Mouse (Mus musculus) lung, embryonic 15.5 days (tissue): ENCODE measurements at regions not wholly inside any gene's neighbourhood (a gene's known extent, or its start where the extent isn't known, plus 50 kb on each side); places are given as distances from the start of the nearest gene placed in this dataset.
A peak's percentile ranks its signal among the peaks of the same experiment; 100 is the strongest.

Source experiments
- ATAC-seq: fragments of 200-750 bp; cut with Nextera tagmentation; 2 replicates; pipeline ENCODE4 v1.8.0; 2017; ENCODE audit warnings: moderate number of reproducible peaks, borderline replicate concordance; ENCODE audit not compliant: low FRiP score, low TSS enrichment; ENCODE audit errors: extremely low read depth
- H3K27ac ChIP-seq: fragments of 300-500 bp; sonication (generic); 2 replicates; pipeline ENCODE4 v1.5.1; 2015; ENCODE audit warnings: moderate library complexity, mild to moderate bottlenecking, inconsistent platforms
- H3K27me3 ChIP-seq: fragments of 300-500 bp; sonication (generic); 2 replicates; pipeline ENCODE4 v1.6.1; 2015; ENCODE audit warnings: inconsistent platforms
- H3K36me3 ChIP-seq: fragments of 300-500 bp; sonication (generic); 2 replicates; pipeline ENCODE4 v1.6.1; 2015; ENCODE audit warnings: inconsistent platforms
- H3K4me1 ChIP-seq: fragments of 300-500 bp; sonication (generic); 2 replicates; pipeline ENCODE4 v1.6.1; 2015; ENCODE audit warnings: inconsistent platforms
- H3K4me2 ChIP-seq: fragments of 300-500 bp; sonication (generic); 2 replicates; pipeline ENCODE4 v1.6.1; 2015; ENCODE audit warnings: inconsistent platforms, mild to moderate bottlenecking, moderate library complexity
- H3K4me3 ChIP-seq: fragments of 300-500 bp; sonication (generic); 2 replicates; pipeline ENCODE4 v1.5.1; 2015; ENCODE audit warnings: mild to moderate bottlenecking, inconsistent platforms
- H3K9ac ChIP-seq: fragments of 300-500 bp; sonication (generic); 2 replicates; pipeline ENCODE4 v1.6.1; 2015; ENCODE audit warnings: inconsistent platforms
- H3K9me3 ChIP-seq: fragments of 300-500 bp; sonication (generic); 2 replicates; pipeline ENCODE4 v1.6.1; 2016; ENCODE audit warnings: inconsistent platforms
- WGBS: fragments of 180-500 bp; shearing (Covaris S2); methylation state at CpG from one replicate; pipeline ENCODE4 v1.1.7; 2015; 5-methylcytosine and 5-hydroxymethylcytosine counted together

DNA sequence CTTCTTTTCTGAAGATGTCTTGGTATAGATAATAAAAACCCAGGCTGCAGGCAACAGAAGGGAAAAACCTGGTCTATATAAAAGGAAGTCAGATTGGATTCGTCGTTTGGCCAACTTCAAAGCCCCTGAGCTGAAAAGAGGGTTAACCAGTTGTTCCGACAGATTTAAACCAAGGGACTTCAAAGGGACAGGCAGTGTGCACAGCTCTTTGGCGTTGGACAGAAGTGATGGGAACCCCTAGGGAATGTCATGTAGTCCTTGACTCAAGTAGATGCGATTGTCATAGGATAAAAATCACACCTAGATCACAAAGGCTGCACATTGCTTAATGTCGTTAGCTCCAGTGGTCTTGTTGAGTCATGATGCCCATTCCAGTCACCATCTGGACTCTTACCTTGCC, 865.8 kb upstream of the Car8 start:
- Histone ChIP-seq H3K9ac (no peak overlapping the region), H3K4me2 (no peak overlapping the region), H3K9me3 (no peaks in the 10 kb centered on the region), H3K27me3 (no peaks in the 10 kb centered on the region), H3K36me3 (no peaks in the 10 kb centered on the region), H3K4me3 (no peak overlapping the region), H3K4me1 (0 out of 2 replicates have a peak, but pooled peaks cover under 1% of the 10 kb centered on the region), H3K27ac (no peak overlapping the region)
- no peak for ATAC-seq
- 61% methylated on average over 6 of the region's 6 CpGs for WGBS

DNA sequence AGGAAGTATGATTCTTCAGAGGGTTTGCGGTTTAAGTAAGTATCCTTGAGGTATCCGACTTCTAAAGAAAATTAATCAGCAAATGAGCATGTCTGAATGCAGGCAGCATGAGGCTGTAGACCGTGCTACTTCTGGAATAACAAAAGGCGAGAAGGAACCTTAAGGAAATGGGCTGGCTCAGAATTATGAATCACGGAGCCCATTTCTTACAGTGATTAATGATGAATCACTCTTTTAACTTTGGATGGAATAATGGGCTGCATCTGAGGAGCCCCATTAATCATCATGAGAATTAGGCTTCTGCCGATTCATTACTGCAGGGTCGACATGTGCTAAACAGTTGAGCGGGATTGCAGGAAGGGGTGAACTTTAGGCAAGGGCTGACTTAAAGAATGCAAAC, 865.1 kb upstream of the Car8 start:
- H3K9ac ChIP-seq, result no peak overlapping the region
- WGBS, result 46% methylated on average over 8 of the region's 8 CpGs
- H3K36me3 ChIP-seq, result no peaks in the 10 kb centered on the region
- no peak for ATAC-seq
- H3K4me2 ChIP-seq, result no peak overlapping the region
- H3K4me1 ChIP-seq, result 0 out of 2 replicates have a peak, but pooled peaks cover 3% of the 10 kb centered on the region
- H3K27ac ChIP-seq, result no peak overlapping the region
- H3K9me3 ChIP-seq, result no peaks in the 10 kb centered on the region
- no peak overlapping the region for H3K4me3 ChIP-seq
- H3K27me3 ChIP-seq, result no peaks in the 10 kb centered on the region

DNA sequence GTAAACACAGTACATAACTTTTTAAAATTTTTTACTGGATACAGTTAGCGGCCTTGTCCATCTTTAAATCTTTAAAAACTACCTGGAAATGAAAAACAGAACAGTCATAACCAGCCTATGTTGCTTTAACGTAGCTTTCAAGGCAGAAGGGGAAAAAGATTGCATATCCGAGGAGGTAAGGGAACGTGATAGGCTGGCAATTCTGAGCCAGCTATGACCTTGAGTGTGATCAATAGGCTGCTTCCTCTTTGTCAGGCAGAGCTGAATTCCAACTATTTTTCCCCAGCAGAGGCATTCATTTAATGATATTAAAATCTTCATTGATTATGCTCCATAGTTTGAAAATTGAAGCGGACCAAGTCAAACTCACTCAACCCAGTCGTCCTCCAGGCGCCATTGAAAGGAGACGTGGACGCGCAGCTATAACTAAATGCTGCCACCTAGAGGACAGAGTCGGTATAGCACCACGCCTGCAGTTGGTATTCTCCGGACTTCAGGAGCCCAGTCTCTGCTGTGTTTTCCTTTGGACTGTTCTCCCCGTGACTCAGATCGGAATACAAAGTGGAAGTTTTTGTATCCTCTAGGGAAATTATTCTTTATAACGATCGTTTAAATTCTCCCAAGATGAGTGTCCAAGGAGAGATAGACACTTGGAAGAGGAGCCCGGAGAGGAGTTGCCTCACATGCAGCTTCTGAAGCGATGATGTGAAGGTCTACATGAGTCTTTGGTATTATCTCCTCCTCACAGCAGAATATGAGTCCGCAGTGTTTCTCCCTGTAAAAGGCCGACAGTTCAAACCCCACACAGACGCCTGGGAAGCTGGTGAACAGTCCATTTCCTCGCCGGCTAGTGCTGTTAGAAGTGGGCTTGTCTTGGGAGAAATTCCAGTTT, 858.2 kb upstream of the Car8 start:
- Histone ChIP-seq H3K9ac (no peak overlapping the region), H3K4me2 (peak overlapping the region; percentile 43), H3K4me3 (no peak overlapping the region), H3K36me3 (no peaks in the 10 kb centered on the region), H3K27ac (no peak overlapping the region), H3K27me3 (no peaks in the 10 kb centered on the region; the same call in 1 of the 2 replicates), H3K9me3 (no peaks in the 10 kb centered on the region), H3K4me1 (peaks cover 19% of the 10 kb centered on the region)
- 0 out of 2 replicates have a peak, but pooled peaks have one; percentile 53 for ATAC-seq
- WGBS, result 21% methylated on average over 24 of the region's 24 CpGs

DNA sequence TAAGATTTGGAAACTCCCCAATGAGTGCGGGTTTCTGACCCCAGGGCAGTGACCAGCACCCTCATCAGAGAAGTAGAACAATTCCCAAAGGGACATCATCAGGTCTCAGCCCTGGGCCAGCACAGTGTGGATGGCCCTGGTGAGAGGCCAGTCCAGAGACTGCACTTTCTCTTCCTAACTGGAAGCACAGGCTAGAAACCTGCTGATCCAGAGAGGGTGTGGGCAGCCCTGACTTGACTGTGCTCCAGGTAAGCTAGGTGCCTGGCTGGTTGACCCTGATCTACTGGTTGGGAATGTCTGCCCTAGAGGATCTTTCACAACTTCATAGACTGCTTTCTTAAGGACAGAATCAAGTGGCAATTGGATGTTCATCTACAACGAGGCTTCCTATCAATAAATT, 857.4 kb upstream of the Car8 start:
- no peaks in the 10 kb centered on the region; the same call in 1 of the 2 replicates for H3K27me3 ChIP-seq
- H3K4me2 ChIP-seq, result no peak overlapping the region
- no peak overlapping the region for H3K9ac ChIP-seq
- H3K27ac ChIP-seq, result no peak overlapping the region
- WGBS, result 75% methylated on average over 2 of the region's 2 CpGs
- no peaks in the 10 kb centered on the region for H3K36me3 ChIP-seq
- no peak overlapping the region for H3K4me3 ChIP-seq
- H3K9me3 ChIP-seq, result no peaks in the 10 kb centered on the region
- H3K4me1 ChIP-seq, result peaks cover 19% of the 10 kb centered on the region
- ATAC-seq, result no peak

DNA sequence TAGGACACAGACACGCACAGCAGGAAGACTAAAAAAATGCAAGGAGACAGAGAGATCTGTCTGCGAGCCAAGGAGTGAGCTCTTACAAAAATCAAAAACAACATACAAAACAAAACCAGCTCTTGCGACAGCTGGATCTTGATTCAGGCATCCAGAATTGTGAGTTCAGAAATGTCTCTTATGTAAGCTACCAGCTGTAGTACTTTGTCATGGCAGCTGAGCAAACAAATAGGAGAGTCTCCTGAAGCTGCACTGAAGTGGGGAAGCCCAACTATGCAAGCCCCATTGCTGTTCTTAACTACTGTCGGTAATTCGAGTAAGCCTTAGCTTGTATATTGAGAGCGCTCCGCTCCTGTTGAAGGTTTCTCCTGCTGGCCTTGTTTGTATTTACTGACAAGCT, 856.8 kb upstream of the Car8 start:
- WGBS, result 28% methylated on average over 7 of the region's 7 CpGs
- H3K4me1 ChIP-seq, result peaks cover 19% of the 10 kb centered on the region
- no peaks in the 10 kb centered on the region; the same call in 1 of the 2 replicates for H3K27me3 ChIP-seq
- H3K4me3 ChIP-seq, result no peak overlapping the region
- no peak; the same call in 1 of the 2 replicates for ATAC-seq
- no peaks in the 10 kb centered on the region for H3K36me3 ChIP-seq
- H3K4me2 ChIP-seq, result no peak overlapping the region
- H3K9me3 ChIP-seq, result no peaks in the 10 kb centered on the region
- H3K9ac ChIP-seq, result no peak overlapping the region
- H3K27ac ChIP-seq, result no peak overlapping the region

DNA sequence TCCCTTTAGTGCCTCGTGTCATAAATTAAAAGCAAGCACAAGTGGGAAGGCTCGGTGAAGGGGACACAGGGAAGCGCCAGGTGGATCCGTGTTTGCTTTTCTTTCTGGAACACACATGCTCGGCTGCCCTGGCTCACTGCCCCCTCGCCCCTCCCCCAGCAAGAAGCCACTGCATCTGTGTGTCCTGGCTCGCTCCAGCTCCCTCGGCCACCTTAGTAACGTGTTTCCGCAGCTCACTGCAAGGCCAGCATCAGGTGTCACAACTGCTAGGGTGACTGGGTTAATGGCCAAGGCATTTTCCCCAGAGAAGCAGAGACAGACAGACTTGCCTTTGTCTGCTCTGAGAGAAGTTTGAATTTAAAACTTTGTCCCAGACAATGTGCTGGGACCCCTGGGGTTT, 855.7 kb upstream of the Car8 start:
- no peak overlapping the region for H3K4me3 ChIP-seq
- 16% methylated on average over 10 of the region's 10 CpGs for WGBS
- H3K4me2 ChIP-seq, result no peak overlapping the region
- no peaks in the 10 kb centered on the region for H3K9me3 ChIP-seq
- no peaks in the 10 kb centered on the region for H3K36me3 ChIP-seq
- H3K27me3 ChIP-seq, result no peaks in the 10 kb centered on the region; the same call in 1 of the 2 replicates
- no peak overlapping the region for H3K9ac ChIP-seq
- H3K27ac ChIP-seq, result no peak overlapping the region
- no peak for ATAC-seq
- H3K4me1 ChIP-seq, result peaks cover 18% of the 10 kb centered on the region

DNA sequence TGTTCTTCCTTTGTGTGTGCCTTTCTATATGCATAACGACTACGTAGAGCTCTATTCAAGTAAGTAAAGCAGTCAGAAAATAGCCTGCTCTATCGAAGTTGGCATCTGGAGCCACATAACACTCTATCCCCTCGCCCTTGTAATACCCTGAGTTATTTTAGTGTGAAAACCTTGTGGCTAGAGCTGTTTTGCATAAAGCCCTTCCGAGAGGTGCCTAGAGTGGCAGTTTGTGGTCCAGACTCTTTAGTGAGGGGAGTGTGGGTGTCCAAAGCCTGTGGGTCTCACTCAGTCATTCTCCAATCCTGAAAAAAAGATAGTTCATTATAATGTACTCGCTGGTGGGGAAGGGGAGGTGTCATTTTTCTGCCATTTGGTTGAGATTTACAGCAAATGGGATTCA, 855.2 kb upstream of the Car8 start:
- Histone ChIP-seq H3K27me3 (no peaks in the 10 kb centered on the region; the same call in 1 of the 2 replicates), H3K36me3 (no peaks in the 10 kb centered on the region), H3K27ac (no peak overlapping the region), H3K4me1 (peaks cover 17% of the 10 kb centered on the region), H3K4me2 (no peak overlapping the region), H3K9ac (no peak overlapping the region), H3K4me3 (no peak overlapping the region), H3K9me3 (no peaks in the 10 kb centered on the region)
- WGBS, result 67% methylated on average over 6 of the region's 6 CpGs
- no peak for ATAC-seq

DNA sequence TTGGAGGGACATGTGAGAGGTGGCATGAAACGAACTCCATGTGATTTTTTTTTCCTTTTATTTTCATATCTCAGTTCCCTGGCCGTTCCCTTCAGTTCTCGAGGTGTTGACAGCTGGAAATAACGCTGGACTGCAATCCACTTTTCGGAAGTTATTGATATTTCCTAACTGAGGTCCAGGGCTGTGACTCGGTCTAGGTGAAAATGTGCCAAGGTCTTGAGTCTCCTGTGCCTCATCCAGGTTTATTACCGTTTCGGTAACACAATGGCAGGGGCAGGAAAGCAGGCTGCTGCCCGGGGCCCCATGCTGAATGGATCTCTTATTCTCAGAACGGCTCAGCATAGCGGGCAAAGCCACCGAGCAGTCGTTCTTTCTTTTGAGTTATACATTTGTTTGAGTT, 844.7 kb upstream of the Car8 start:
- Histone ChIP-seq H3K9ac (no peak overlapping the region), H3K9me3 (no peaks in the 10 kb centered on the region), H3K4me1 (peaks cover 31% of the 10 kb centered on the region), H3K36me3 (no peaks in the 10 kb centered on the region), H3K4me2 (no peak overlapping the region), H3K4me3 (no peak overlapping the region), H3K27ac (no peak overlapping the region), H3K27me3 (no peaks in the 10 kb centered on the region)
- no peak for ATAC-seq
- 35% methylated on average over 13 of the region's 13 CpGs for WGBS

DNA sequence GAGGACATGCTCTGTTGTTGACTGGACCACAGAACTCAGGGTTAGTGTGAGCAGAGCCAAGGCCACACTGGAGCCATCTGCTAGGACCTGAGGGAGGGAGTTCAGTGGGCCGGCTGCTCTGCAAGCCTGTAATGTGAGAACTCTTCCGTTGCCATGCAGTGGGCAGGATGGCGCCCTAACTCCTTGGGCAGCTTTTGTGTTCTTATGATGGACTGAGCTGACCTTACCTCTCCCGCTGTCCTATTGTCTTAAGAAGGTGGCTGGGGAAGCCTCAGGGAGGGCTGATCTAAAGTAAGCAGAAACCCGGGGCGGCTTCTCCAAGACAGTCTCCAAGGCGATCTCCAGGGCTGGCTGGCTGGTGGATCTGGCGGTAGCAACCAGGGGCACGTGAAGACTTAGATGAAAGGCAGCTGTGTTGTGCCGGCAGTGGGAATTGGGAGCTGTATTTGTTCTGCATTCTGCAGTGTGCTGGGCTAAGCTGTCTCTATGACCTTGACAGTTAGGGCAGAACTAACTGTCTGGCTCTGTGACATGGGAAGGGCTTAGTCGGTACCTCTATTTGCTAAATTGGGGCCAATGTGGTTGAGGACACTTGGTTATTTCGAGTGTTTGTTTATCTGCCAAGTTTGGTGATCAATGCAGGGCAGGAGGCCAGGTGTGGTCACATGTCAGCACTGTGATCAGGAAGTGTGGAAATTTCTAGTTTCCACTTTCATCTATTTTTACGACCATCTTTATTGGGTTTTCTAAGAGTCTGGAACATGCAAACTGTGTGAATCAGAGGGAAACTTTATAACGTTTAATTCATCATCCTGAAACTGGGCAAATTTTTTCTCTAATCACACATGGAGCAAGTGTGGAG, 843.1 kb upstream of the Car8 start:
- H3K27me3 ChIP-seq, result no peaks in the 10 kb centered on the region; the same call in 1 of the 2 replicates
- 0 out of 2 replicates have a peak overlapping the region, but pooled peaks have one; percentile 10 for H3K4me2 ChIP-seq
- ATAC-seq, result no peak
- peaks cover 31% of the 10 kb centered on the region for H3K4me1 ChIP-seq
- H3K36me3 ChIP-seq, result no peaks in the 10 kb centered on the region
- 30% methylated on average over 14 of the region's 14 CpGs for WGBS
- no peak overlapping the region for H3K4me3 ChIP-seq
- no peaks in the 10 kb centered on the region for H3K9me3 ChIP-seq
- H3K9ac ChIP-seq, result no peak overlapping the region
- no peak overlapping the region for H3K27ac ChIP-seq

DNA sequence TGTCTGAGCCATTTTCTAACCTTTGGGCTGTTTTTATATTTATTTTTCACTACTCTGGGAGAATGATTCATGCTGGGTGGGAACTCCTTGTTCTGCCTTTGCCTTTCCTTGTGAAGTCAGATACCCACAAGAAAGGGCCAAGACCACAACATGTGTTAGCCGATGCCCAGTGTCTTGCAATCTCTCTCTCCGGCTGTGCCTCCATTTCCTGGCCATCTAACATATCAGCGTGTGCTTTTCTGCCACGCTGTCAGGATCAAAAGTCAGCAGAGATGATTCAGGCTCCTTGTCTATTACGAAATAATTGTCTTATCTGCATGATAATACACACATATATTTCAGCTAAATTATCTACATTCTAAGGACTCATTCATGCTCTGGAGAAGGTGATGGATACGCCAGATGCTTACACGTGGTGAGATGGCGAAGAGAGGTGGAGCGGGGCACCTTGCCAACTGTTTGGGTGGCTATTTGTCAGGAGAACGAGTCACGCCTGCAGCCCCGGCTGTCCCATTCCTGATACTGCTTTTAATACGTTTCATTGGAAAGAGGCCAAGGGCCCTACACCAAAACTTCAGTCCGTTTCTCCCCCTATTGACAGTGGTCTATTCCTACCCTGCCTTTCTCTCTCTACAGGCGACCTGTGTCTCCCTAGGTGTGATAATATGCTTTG, 842.1 kb upstream of the Car8 start:
- no peak overlapping the region for H3K27ac ChIP-seq
- H3K4me2 ChIP-seq, result no peak overlapping the region

DNA sequence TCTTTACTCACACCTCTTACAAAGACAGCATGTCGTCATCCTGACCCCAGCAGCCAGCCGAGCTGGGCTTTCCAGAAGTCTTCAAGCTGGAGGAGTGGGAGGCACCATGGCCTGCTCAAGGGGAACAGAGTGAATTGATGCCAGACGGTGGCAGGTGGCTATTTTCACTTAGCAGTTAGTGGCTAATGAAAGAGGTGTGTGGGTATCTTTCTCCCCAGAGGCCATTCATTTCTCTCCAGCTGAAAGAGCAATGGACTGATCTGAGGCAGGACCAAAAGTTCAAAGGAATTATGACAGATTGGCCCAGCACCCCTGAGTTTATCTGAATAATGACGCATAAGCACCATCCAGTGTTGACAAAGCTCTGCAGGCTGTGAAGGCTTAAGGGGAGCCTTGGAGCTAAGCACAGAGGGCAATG, 841.0 kb upstream of the Car8 start:
- H3K4me1 ChIP-seq, result peaks cover 31% of the 10 kb centered on the region
- peak; percentile 85 for ATAC-seq
- WGBS, result 16% methylated on average over 4 of the region's 4 CpGs
- no peaks in the 10 kb centered on the region for H3K36me3 ChIP-seq
- no peaks in the 10 kb centered on the region for H3K9me3 ChIP-seq
- H3K4me3 ChIP-seq, result no peak overlapping the region
- H3K9ac ChIP-seq, result no peak overlapping the region
- H3K4me2 ChIP-seq, result no peak overlapping the region
- no peak overlapping the region for H3K27ac ChIP-seq
- peaks cover 6% of the 10 kb centered on the region for H3K27me3 ChIP-seq

More for the DNA sequence above, 842.1 kb upstream of the Car8 start:
- Histone ChIP-seq H3K9ac (no peak overlapping the region), H3K9me3 (no peaks in the 10 kb centered on the region), H3K27me3 (no peaks in the 10 kb centered on the region; the same call in 1 of the 2 replicates), H3K4me1 (peaks cover 31% of the 10 kb centered on the region), H3K4me3 (no peak overlapping the region), H3K36me3 (no peaks in the 10 kb centered on the region)
- ATAC-seq, result no peak
- 41% methylated on average over 15 of the region's 15 CpGs for WGBS
